Mouse (Mus musculus): ENCODE results near the gene Epb41.
A peak's percentile ranks its signal among the peaks of the same experiment; 100 is the strongest.

Epb41 gene

GRCm38 (mm10) chr4:132074077-132074932, 816 bp downstream of the Epb41 start, which contains the start of gene Gm10300:
Gm10300 (plus strand) TSS chr4:132074697.
- DNase-seq (ENCODE audit: low read depth, low spot score) = peak; percentile 77

DNA sequence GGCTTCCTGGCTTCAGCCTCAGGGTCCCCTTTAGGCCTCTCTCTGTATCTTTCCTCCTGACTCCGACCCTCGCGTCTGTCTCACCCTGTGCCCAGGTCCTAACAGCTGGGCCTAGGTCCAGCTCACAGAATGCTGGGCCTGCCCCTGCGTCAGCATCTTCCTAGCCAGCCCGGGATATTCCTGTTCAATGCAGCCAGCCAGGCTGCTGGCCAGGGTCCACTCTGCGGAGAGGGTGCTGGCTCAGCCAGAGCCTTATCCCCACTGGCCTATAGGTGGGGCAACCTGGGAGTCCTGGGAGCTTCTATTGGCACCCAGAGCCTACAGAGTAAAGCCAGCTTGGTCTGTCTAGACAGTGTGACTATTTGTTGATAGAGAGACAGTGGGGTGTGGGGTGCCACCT, 2.2 kb downstream of the Epb41 start:
- DNase-seq (ENCODE audit: low read depth, low spot score) = no peak

GRCm38 (mm10) chr4:132072156-132072555, 3.0 kb downstream of the Epb41 start:
- DNase-seq (ENCODE audit: low read depth, low spot score) = no peak

GRCm38 (mm10) chr4:132071674-132072073, 3.4 kb downstream of the Epb41 start:
- DNase-seq (ENCODE audit: low read depth, low spot score) = no peak

GRCm38 (mm10) chr4:132067938-132068235, 7.2 kb downstream of the Epb41 start:
- no peak for DNase-seq (ENCODE audit: low read depth, low spot score)

DNA sequence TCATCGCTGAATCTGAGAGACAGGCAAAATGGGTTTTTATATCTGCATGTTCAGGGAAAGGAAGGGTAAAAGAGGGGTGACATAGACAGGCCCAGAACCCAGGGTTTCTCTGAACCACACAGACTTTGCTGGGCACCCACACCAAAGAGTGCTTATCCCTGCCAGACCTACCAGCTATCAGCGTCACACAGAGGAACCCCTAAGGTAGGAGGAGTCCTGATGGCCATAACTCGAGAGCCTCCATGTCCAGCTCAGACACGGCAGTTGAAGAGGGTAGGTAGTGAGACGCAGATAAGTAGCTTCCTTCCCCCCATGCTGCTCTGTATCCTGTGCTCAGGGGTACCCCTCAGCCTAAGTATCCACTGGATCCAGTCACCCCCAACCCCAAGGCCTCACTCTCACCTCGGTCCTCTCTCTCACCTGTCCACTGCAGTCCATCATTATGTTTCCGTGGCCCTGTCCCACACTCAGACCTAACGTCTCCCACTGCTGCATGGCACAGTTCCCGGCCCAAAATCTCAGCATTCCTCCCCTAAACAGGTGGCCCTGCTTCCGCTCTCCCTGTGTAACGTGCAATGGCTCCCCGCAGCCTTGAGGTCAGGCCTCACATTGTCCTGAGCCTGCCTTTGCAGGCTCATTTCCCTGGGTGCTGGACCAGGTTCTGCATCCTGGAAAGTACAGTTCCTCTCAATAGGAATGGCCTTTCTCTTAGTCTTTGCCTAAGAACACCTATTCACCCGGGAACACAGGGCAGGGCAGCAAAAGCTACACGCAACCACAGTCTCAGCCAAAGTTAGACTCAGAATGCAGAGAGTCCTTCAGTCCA, 7.8 kb downstream of the Epb41 start:
- no peak for DNase-seq (ENCODE audit: low read depth, low spot score)

DNA sequence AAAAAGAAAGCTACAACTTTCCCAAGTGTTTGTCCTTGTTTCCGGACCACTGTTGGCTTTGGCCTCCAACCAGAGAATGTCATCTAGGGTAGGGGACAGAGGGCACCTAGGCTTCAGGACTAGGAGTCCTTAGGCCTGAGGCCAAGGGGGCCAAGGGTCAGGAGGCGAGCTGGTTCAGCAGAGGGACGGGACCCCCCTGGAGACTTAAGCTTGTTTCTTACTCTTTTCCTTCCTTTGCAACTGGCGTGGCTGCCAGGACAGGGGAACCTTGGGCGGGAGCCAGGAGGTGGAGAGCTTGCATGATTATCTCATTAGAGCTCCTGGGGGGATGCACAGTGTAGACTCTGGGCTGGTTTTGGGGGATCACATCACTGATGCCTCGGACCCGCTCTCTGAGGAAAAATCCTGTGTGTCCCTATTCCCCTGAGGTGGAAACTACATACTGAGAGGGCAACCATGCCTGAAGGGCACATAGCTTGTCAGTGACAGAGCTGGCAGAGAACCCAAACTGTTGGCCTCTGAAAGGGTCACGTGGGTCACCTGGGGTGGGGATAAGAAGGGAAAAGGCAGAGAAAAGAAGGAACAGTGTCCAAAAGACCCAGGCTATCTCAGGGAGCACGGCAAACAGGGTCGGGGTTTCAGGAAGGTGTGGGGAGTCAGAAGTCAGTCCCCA, 8.9 kb downstream of the Epb41 start:
- no peak for DNase-seq (ENCODE audit: low read depth, low spot score)

DNA sequence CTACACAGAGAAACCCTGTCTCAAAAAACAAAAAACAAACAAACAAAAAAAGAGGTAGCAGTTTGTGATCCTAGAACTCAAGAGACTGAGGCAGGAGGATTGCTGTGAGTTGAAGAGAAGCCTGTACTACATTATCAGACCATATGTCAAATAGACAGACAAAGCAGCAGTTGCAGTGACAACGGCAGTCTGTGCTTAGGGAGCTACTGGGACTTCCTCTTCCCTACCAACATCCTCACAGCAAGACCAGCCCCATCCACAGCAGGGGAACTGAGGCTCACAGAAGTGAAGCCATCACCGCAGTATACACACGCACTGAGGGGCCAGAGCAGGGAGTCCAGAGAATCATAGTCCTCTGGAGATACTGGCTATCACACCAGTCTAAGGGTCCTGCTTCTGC, 9.5 kb downstream of the Epb41 start:
- DNase-seq (ENCODE audit: low read depth, low spot score) = no peak

DNA sequence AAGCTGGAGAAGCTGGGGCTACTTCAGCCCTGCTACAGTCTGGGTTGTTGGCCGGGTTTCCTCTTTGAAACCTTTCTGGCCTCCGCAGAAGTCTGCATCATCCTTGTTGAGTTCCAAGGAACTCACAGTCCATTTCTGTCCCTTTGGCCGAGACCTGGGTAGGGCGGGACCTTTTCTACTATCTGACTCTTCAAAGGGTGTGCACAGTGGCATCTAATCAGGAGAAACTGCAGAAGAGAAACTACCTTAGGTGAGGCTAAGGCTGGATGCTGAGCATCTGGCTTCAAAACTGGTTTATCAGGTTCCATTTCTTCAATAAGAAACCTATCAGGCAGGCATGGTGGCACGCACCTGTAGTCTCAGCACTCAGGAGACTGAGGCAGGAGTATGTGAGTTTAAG, 10.6 kb downstream of the Epb41 start:
- no peak for DNase-seq (ENCODE audit: low read depth, low spot score)

GRCm38 (mm10) chr4:132062934-132063884, 11.9 kb downstream of the Epb41 start:
- DNase-seq (ENCODE audit: low read depth, low spot score) = no peak

DNA sequence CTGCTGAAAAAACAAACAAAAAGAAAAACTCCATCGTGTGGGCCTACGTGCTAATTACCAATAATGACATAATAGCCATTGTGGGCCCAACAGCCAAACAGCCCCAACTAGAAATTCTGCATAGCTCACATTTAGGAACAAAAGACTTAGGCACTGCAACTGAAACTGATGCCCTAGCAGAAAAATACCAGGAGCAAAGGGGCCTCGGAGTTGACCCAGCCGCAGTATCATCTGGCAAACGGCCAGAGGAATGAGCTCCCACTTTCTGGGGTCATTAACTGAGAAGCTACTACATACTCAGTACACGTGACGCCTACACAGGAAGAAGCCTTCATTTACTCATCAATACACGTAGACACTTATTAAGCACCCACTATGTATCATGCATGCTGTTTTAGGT, 12.8 kb downstream of the Epb41 start:
- no peak for DNase-seq (ENCODE audit: low read depth, low spot score)

- DNase-seq (ENCODE audit: low read depth, low spot score) = no peak
These were observed 14.9 kb downstream of the Epb41 start for GRCm38 (mm10) chr4:132060040-132060832.

DNA sequence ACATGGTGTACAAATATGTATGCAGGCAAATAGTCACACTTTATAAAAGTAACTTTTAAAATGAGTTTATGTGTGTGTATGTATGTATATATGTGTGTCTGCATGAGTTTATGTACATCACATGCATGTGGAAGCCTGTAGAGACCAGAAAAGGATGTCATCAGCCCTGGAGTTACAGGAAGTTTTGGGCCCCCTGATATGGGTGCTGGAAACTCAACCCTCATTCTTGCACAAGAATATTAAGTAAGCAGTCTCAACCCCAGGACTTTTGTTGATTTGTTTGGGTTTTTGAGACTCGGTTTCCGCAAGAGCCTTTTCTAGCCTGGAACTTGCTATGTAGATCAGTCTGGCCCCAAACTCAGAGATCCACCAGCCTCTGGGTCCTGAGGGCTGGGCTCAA, 15.6 kb downstream of the Epb41 start:
- no peak for DNase-seq (ENCODE audit: low read depth, low spot score)

- DNase-seq (ENCODE audit: low read depth, low spot score) = no peak
These were observed 17.8 kb downstream of the Epb41 start for GRCm38 (mm10) chr4:132057311-132057710.

- DNase-seq (ENCODE audit: low read depth, low spot score) = no peak
These were observed 23.5 kb downstream of the Epb41 start for GRCm38 (mm10) chr4:132051321-132052275.

DNA sequence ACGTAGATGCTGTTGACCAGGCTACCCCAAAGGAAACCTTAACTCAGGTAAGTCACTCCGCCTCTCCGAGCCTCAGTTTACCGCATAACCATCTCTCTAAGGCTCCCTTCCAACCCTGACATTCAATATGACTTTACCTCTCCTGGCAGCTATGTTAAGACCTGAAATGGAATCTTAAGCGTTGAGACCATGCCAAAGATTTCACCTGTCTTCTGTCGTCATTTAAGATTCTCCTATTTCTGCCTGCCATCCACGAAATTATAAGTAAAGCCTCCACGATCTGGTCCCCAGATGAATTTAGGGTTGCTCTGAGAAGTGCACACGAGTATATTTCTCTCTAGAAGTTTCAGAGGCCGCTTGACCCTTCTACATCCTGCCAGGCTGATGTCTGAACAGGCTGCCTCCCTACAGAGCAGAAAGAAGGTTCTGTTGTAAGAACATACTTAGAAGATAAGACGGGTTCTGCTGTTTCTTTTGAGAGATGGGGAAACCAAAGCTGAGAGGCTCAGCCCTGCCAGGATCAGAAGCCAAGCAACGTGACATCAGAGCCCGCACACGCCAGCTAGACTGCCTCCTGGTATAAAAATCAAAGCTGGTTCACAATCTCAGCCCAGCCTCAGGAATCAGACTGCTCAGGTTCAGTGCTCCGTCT, 25.4 kb downstream of the Epb41 start:
- peak; percentile 46 for DNase-seq (ENCODE audit: low read depth, low spot score)

DNA sequence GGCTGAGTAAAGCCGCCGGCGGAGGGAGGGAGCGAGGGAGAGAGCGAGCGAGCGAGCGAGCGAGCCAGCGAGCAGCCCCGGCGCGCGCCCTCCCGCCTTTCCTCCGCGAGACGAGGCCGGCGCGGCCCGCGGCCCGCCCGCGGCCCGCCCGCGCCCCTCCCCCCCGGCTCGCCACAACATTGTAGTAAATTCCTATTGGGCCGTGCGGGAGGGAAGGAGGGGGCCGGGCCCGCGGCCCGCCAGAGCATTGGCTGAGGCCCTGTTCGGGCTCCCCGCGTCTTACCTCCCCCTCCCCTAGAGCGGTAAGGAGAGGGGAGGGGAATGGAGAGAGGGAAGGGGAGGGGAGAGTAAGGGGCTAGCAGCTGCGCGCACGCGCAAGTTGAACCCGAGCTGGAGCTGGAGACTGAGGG, 26.1 kb downstream of the Epb41 start:
- peak; percentile 96 for DNase-seq (ENCODE audit: low read depth, low spot score)

All from A20 (cell line).